Mouse (Mus musculus) cortical plate, adult 2 months (tissue): ENCODE results near the gene Cd79b.

Experiments used
- CTCF ChIP-seq: fragments of 200-500 bp; IDR thresholded peaks from 2 replicates; pipeline ENCODE4 v1.5.1; 2011; ENCODE audit warnings: mild to moderate bottlenecking, control low read depth, low read length; ENCODE audit not compliant: insufficient read depth; ENCODE audit errors: extremely low read depth
- POLR2A ChIP-seq: fragments of 200-500 bp; IDR thresholded peaks from 2 replicates; pipeline ENCODE4 v1.6.1; 2011; ENCODE audit warnings: mild to moderate bottlenecking, low read length, control low read depth; ENCODE audit not compliant: insufficient read depth; ENCODE audit errors: extremely low read depth

GRCm38 (mm10) chr11:106271131-106271793 lies 43.3 kb downstream of the Cd79b start:
- TF ChIP-seq CTCF = no peak
- TF ChIP-seq POLR2A = no peak
